Mouse (Mus musculus): ENCODE results near the gene Mob2.

Mob2 gene

GRCm38 (mm10) chr7:142060931-142061565 is at the start of gene Mob2:
TSS of gene Mob2 (minus strand) at chr7:142061065.
- no peak for TF ChIP-seq POU5F1 (IDR thresholded peaks at IDR 0.05; ENCODE audit: borderline replicate concordance, low read length)
- TF ChIP-seq CTCF (conservative IDR thresholded peaks at IDR 0.05; ENCODE audit: low read length) = no peak
- TF ChIP-seq NANOG (IDR thresholded peaks at IDR 0.05; ENCODE audit: borderline replicate concordance, low read length) = no peak
- peaks cover 15% of the 10 kb centered on the region for H3K27me3 ChIP-seq (ENCODE audit: insufficient read depth, low read length)
- H3K36me3 ChIP-seq (ENCODE audit: insufficient read depth, low read length) = peaks cover 14% of the 10 kb centered on the region
- no peaks in the 10 kb centered on the region for H3K9me3 ChIP-seq (ENCODE audit: low read length)
- H3K4me1 ChIP-seq (replicated peaks; ENCODE audit: low read depth, low read length) = peaks cover 29% of the 10 kb centered on the region
- peak within 1 kb of the TSS; percentile 88 for H3K4me3 ChIP-seq (replicated peaks; ENCODE audit: low read length)

GRCm38 (mm10) chr7:142104747-142105146 is 43.9 kb upstream of the Mob2 start:
- Histone ChIP-seq H3K4me3 (replicated peaks; ENCODE audit: low read length) (no peak overlapping the region), H3K4me1 (replicated peaks; ENCODE audit: low read depth, low read length) (no peaks in the 10 kb centered on the region), H3K36me3 (ENCODE audit: insufficient read depth, low read length) (no peaks in the 10 kb centered on the region), H3K9me3 (ENCODE audit: low read length) (no peaks in the 10 kb centered on the region), H3K27me3 (ENCODE audit: insufficient read depth, low read length) (0 out of 2 replicates have a peak, but pooled peaks cover 8% of the 10 kb centered on the region)
- TF ChIP-seq POU5F1 (IDR thresholded peaks at IDR 0.05; ENCODE audit: borderline replicate concordance, low read length) (no peak), CTCF (conservative IDR thresholded peaks at IDR 0.05; ENCODE audit: low read length) (no peak), NANOG (IDR thresholded peaks at IDR 0.05; ENCODE audit: borderline replicate concordance, low read length) (no peak)

GRCm38 (mm10) chr7:142097776-142098175 is 36.9 kb upstream of the Mob2 start:
- Histone ChIP-seq H3K27me3 (ENCODE audit: insufficient read depth, low read length) (peaks cover 56% of the 10 kb centered on the region), H3K36me3 (ENCODE audit: insufficient read depth, low read length) (no peaks in the 10 kb centered on the region), H3K9me3 (ENCODE audit: low read length) (no peaks in the 10 kb centered on the region)

GRCm38 (mm10) chr7:142096701-142097100 is 35.8 kb upstream of the Mob2 start:
- no peaks in the 10 kb centered on the region for H3K9me3 ChIP-seq (ENCODE audit: low read length)
- H3K27me3 ChIP-seq (ENCODE audit: insufficient read depth, low read length) = peaks cover 66% of the 10 kb centered on the region
- TF ChIP-seq NANOG (IDR thresholded peaks at IDR 0.05; ENCODE audit: borderline replicate concordance, low read length) = no peak
- TF ChIP-seq CTCF (conservative IDR thresholded peaks at IDR 0.05; ENCODE audit: low read length) = no peak
- TF ChIP-seq POU5F1 (IDR thresholded peaks at IDR 0.05; ENCODE audit: borderline replicate concordance, low read length) = no peak
- no peaks in the 10 kb centered on the region for H3K36me3 ChIP-seq (ENCODE audit: insufficient read depth, low read length)
- no peak overlapping the region for H3K4me3 ChIP-seq (replicated peaks; ENCODE audit: low read length)
- H3K4me1 ChIP-seq (replicated peaks; ENCODE audit: low read depth, low read length) = peaks cover 17% of the 10 kb centered on the region

More at GRCm38 (mm10) chr7:142097776-142098175, 36.9 kb upstream of the Mob2 start:
- peaks cover 17% of the 10 kb centered on the region for H3K4me1 ChIP-seq (replicated peaks; ENCODE audit: low read depth, low read length)
- TF ChIP-seq CTCF (conservative IDR thresholded peaks at IDR 0.05; ENCODE audit: low read length) (peak; percentile 60), NANOG (IDR thresholded peaks at IDR 0.05; ENCODE audit: borderline replicate concordance, low read length) (no peak), POU5F1 (IDR thresholded peaks at IDR 0.05; ENCODE audit: borderline replicate concordance, low read length) (no peak)
- H3K4me3 ChIP-seq (replicated peaks; ENCODE audit: low read length) = no peak overlapping the region

GRCm38 (mm10) chr7:142095183-142095931 is 34.5 kb upstream of the Mob2 start, which contains the start of gene Dusp8:
TSS of gene Dusp8 (minus strand) at chr7:142095843.
- peaks cover 17% of the 10 kb centered on the region for H3K4me1 ChIP-seq (replicated peaks; ENCODE audit: low read depth, low read length)
- peak; percentile 9; the same call in 1 of the 2 replicates for TF ChIP-seq CTCF (conservative IDR thresholded peaks at IDR 0.05; ENCODE audit: low read length)
- no peak for TF ChIP-seq NANOG (IDR thresholded peaks at IDR 0.05; ENCODE audit: borderline replicate concordance, low read length)
- no peak for TF ChIP-seq POU5F1 (IDR thresholded peaks at IDR 0.05; ENCODE audit: borderline replicate concordance, low read length)
- no peaks in the 10 kb centered on the region for H3K36me3 ChIP-seq (ENCODE audit: insufficient read depth, low read length)
- H3K9me3 ChIP-seq (ENCODE audit: low read length) = no peaks in the 10 kb centered on the region
- H3K4me3 ChIP-seq (replicated peaks; ENCODE audit: low read length) = peak within 1 kb of the TSS; percentile 85
- H3K27me3 ChIP-seq (ENCODE audit: insufficient read depth, low read length) = peaks cover 80% of the 10 kb centered on the region

- H3K4me3 ChIP-seq (replicated peaks; ENCODE audit: low read length) = peak overlapping the region; percentile 85
These were observed 33.7 kb upstream of the Mob2 start for GRCm38 (mm10) chr7:142094301-142095143.

GRCm38 (mm10) chr7:142093696-142094240 is 32.9 kb upstream of the Mob2 start:
- no peaks in the 10 kb centered on the region for H3K36me3 ChIP-seq (ENCODE audit: insufficient read depth, low read length)
- H3K4me3 ChIP-seq (replicated peaks; ENCODE audit: low read length) = peak overlapping the region; percentile 85
- H3K9me3 ChIP-seq (ENCODE audit: low read length) = no peaks in the 10 kb centered on the region
- no peak for TF ChIP-seq NANOG (IDR thresholded peaks at IDR 0.05; ENCODE audit: borderline replicate concordance, low read length)
- TF ChIP-seq POU5F1 (IDR thresholded peaks at IDR 0.05; ENCODE audit: borderline replicate concordance, low read length) = no peak
- no peak for TF ChIP-seq CTCF (conservative IDR thresholded peaks at IDR 0.05; ENCODE audit: low read length)
- peaks cover 17% of the 10 kb centered on the region for H3K4me1 ChIP-seq (replicated peaks; ENCODE audit: low read depth, low read length)
- H3K27me3 ChIP-seq (ENCODE audit: insufficient read depth, low read length) = peaks cover 86% of the 10 kb centered on the region

More at GRCm38 (mm10) chr7:142094301-142095143, 33.7 kb upstream of the Mob2 start:
- H3K27me3 ChIP-seq (ENCODE audit: insufficient read depth, low read length) = peaks cover 83% of the 10 kb centered on the region
- no peaks in the 10 kb centered on the region for H3K36me3 ChIP-seq (ENCODE audit: insufficient read depth, low read length)
- H3K4me1 ChIP-seq (replicated peaks; ENCODE audit: low read depth, low read length) = peaks cover 17% of the 10 kb centered on the region
- TF ChIP-seq POU5F1 (IDR thresholded peaks at IDR 0.05; ENCODE audit: borderline replicate concordance, low read length) (no peak), NANOG (IDR thresholded peaks at IDR 0.05; ENCODE audit: borderline replicate concordance, low read length) (no peak), CTCF (conservative IDR thresholded peaks at IDR 0.05; ENCODE audit: low read length) (no peak)
- no peaks in the 10 kb centered on the region for H3K9me3 ChIP-seq (ENCODE audit: low read length)

Measured in E14TG2a.4 (cell line).